Mouse (Mus musculus): Measurements from ENCODE around the gene Zfand5.
"Not testable (repeated sequence)": the region's sequence is repeated elsewhere in the genome, so short reads cannot be mapped to it uniquely, and the experiment has no call there.

- TF ChIP-seq GATA1 (IDR thresholded peaks at IDR 0.05; ENCODE audit: borderline replicate concordance, low read length); FLI1 (IDR thresholded peaks at IDR 0.05; ENCODE audit: low read length): not testable (repeated sequence)
Measured at GRCm38 (mm10) chr19:21248730-21249129, 23.3 kb upstream of the Zfand5 start.
